Mouse (Mus musculus) testis, adult 2 months (tissue): ENCODE measurements around the gene Fam166a.

ENCODE experiments used
- CTCF ChIP-seq: fragments of 200-500 bp; IDR thresholded peaks from 2 replicates; pipeline ENCODE4 v1.5.1; 2012; ENCODE audit warnings: low read depth, mild to moderate bottlenecking, inconsistent platforms, low read length, moderate library complexity; ENCODE audit not compliant: control insufficient read depth, insufficient read depth, insufficient replicate concordance
- POLR2A ChIP-seq: fragments of 200-500 bp; IDR thresholded peaks from 2 replicates; pipeline ENCODE4 v1.6.1; 2012; ENCODE audit warnings: low read depth, mild to moderate bottlenecking, inconsistent platforms, low read length, moderate library complexity; ENCODE audit not compliant: control insufficient read depth

DNA sequence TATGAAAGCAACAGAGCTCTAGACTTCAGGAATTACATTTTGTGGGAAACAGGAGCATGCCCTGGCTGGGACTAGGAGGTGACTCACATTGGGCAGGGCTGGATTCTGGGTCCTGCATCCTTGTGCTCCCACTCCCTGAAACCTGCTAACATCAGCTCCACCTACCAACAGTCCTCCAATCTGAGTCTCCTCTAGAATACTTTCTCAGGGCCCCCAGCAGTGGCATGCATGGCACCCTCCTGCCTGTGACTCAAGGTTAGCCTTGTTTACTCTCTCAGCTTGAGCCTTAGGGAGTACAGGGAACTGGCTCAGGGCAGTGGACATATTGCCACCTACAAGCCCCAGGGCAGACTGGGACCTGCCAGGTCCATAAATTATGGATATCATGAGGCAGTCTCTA lies 19.6 kb downstream of the Fam166a start:
- no peak for TF ChIP-seq CTCF
- TF ChIP-seq POLR2A: no peak
